Mouse (Mus musculus): ENCODE data around the gene Mms19. TPM values are rescaled to one million over a fixed set of nuclear protein-coding genes. Genes with fewer than 3 reads are reported as not detected.

Gene Mms19
- polyA plus RNA-seq, 1 experiment from 2014 or later = 27.0 TPM

- no peaks in the 10 kb centered on the region for H3K27me3 ChIP-seq (ENCODE audit: insufficient read depth, poor library complexity, severe bottlenecking)
- H3K9me3 ChIP-seq = no peaks in the 10 kb centered on the region
- peak overlapping the region; percentile 77 for H3K27ac ChIP-seq
- peaks cover 7% of the 10 kb centered on the region for H3K36me3 ChIP-seq
- peaks cover 11% of the 10 kb centered on the region for H3K4me1 ChIP-seq
- DNase-seq (ENCODE audit: low spot score) = no peak
- 20% methylated on average over 18 of the region's 18 CpGs for WGBS
- peak overlapping the region; percentile 87 for H3K4me3 ChIP-seq
Measured at GRCm38 (mm10) chr19:41896319-41896711, 84.6 kb downstream of the Mms19 start.

GRCm38 (mm10) chr19:41895460-41896318 is 85.3 kb downstream of the Mms19 start, which contains the start of gene Rrp12:
Gene Rrp12, minus strand, starts transcription at chr19:41896173.
- Histone ChIP-seq H3K27ac (peak within 1 kb of the TSS; percentile 77), H3K4me1 (peaks cover 11% of the 10 kb centered on the region), H3K36me3 (peaks cover 14% of the 10 kb centered on the region), H3K4me3 (peak within 1 kb of the TSS; percentile 87), H3K9me3 (no peaks in the 10 kb centered on the region), H3K27me3 (ENCODE audit: insufficient read depth, poor library complexity, severe bottlenecking) (no peaks in the 10 kb centered on the region)
- DNase-seq (ENCODE audit: low spot score) = peak; percentile 93
- WGBS = under 1% methylated on average over 46 of the region's 46 CpGs

- 45% methylated on average over 7 of the region's 7 CpGs for WGBS
- peaks cover 11% of the 10 kb centered on the region for H3K4me1 ChIP-seq
- no peak overlapping the region for H3K27ac ChIP-seq
- peaks cover 21% of the 10 kb centered on the region for H3K36me3 ChIP-seq
- no peak for DNase-seq (ENCODE audit: low spot score)
- H3K4me3 ChIP-seq = peak overlapping the region; percentile 87
- no peaks in the 10 kb centered on the region for H3K9me3 ChIP-seq
- no peaks in the 10 kb centered on the region for H3K27me3 ChIP-seq (ENCODE audit: insufficient read depth, poor library complexity, severe bottlenecking)
Measured at GRCm38 (mm10) chr19:41894959-41895358, 86.0 kb downstream of the Mms19 start.

Other genes with a start within 250 kb of the Mms19 start
- gene Slit1, start 237.5 kb downstream of the Mms19 start, polyA plus RNA-seq (2016; fragmentation: Nextera tagmentation; extraction: Ambion mirVana) = 0.21 and 0.87 TPM in 2 replicates
- 23.6 and 29.5 TPM in 2 replicates for gene Arhgap19, start 179.1 kb downstream of the Mms19 start, polyA plus RNA-seq (2016; fragmentation: Nextera tagmentation; extraction: Ambion mirVana)
- gene Frat1, start 151.2 kb downstream of the Mms19 start, polyA plus RNA-seq (2016; fragmentation: Nextera tagmentation; extraction: Ambion mirVana) = 3.2 and 6.6 TPM in 2 replicates
- gene Frat2, start 133.0 kb downstream of the Mms19 start, polyA plus RNA-seq (2016; fragmentation: Nextera tagmentation; extraction: Ambion mirVana) = 1.6 and 4.0 TPM in 2 replicates
- gene Rrp12, start 85.0 kb downstream of the Mms19 start, polyA plus RNA-seq (2016; fragmentation: Nextera tagmentation; extraction: Ambion mirVana) = 25.1 and 25.8 TPM in 2 replicates
- 1,222 and 1,272 TPM in 2 replicates for gene Pgam1, start 69.2 kb downstream of the Mms19 start, polyA plus RNA-seq (2016; fragmentation: Nextera tagmentation; extraction: Ambion mirVana)
- 60.1 and 78.1 TPM in 2 replicates for gene Exosc1, start 47.7 kb downstream of the Mms19 start, polyA plus RNA-seq (2016; fragmentation: Nextera tagmentation; extraction: Ambion mirVana)
- 73.4 and 78.9 TPM in 2 replicates for gene Zdhhc16, start 47.7 kb downstream of the Mms19 start, polyA plus RNA-seq (2016; fragmentation: Nextera tagmentation; extraction: Ambion mirVana)
- gene Ubtd1, start 606 bp upstream of the Mms19 start, polyA plus RNA-seq (2016; fragmentation: Nextera tagmentation; extraction: Ambion mirVana) = 12.4 and 14.0 TPM in 2 replicates
- gene Ankrd2, start 54.8 kb upstream of the Mms19 start, polyA plus RNA-seq (2016; fragmentation: Nextera tagmentation; extraction: Ambion mirVana) = not detected in 2 replicates
- gene Hoga1, start 64.5 kb upstream of the Mms19 start, polyA plus RNA-seq (2016; fragmentation: Nextera tagmentation; extraction: Ambion mirVana) = 0.85 and 1.6 TPM in 2 replicates
- gene 4933411K16Rik, start 71.1 kb upstream of the Mms19 start, polyA plus RNA-seq (2016; fragmentation: Nextera tagmentation; extraction: Ambion mirVana) = 0.15 TPM in 1 of 2 replicates, not detected in the other
- 18.8 and 22.0 TPM in 2 replicates for gene Morn4, start 105.2 kb upstream of the Mms19 start, polyA plus RNA-seq (2016; fragmentation: Nextera tagmentation; extraction: Ambion mirVana)
- gene Pi4k2a, start 109.3 kb upstream of the Mms19 start, polyA plus RNA-seq (2016; fragmentation: Nextera tagmentation; extraction: Ambion mirVana) = 18.9 and 23.1 TPM in 2 replicates
- gene Avpi1, start 147.9 kb upstream of the Mms19 start, polyA plus RNA-seq (2016; fragmentation: Nextera tagmentation; extraction: Ambion mirVana) = 29.0 and 32.7 TPM in 2 replicates
- gene Marveld1, start 166.2 kb upstream of the Mms19 start, polyA plus RNA-seq (2016; fragmentation: Nextera tagmentation; extraction: Ambion mirVana) = 6.5 and 8.1 TPM in 2 replicates
- gene Zfyve27, start 182.8 kb upstream of the Mms19 start, polyA plus RNA-seq (2016; fragmentation: Nextera tagmentation; extraction: Ambion mirVana) = 23.9 and 27.8 TPM in 2 replicates
- 7.9 and 18.6 TPM in 2 replicates for gene Sfrp5, start 221.1 kb upstream of the Mms19 start, polyA plus RNA-seq (2016; fragmentation: Nextera tagmentation; extraction: Ambion mirVana)

Measured in heart, embryonic 10.5 days (tissue).